Comparison of ENCODE assay signal across 9 mouse cellular contexts in genomic region chr13:21722993-21723836, GRCm38 (mm10). TPM values are rescaled to one million over a fixed set of nuclear protein-coding genes. Genes with fewer than 3 reads are reported as not detected.
A peak's percentile ranks its signal among the peaks of the same experiment; 100 is the strongest.
DNase-seq lines count a peak whose midpoint lies in the region; ATAC-seq lines count a peak whose summit lies in the region.
"Had no signal": no experiment of that assay in that cellular context is flagged by ENCODE, and none has a peak within 500 bp of the region (broad histone marks: within the 10 kb centered on the region; RNA-seq: fewer than 3 reads in every experiment).

No protein-coding gene starts in this region.

- H3K27ac ChIP-seq in forebrain, embryonic 11.5 days (ENCODE audit: low read depth, low read length), result peak overlapping the region; percentile 96
- H3K27ac ChIP-seq in liver, embryonic 16.5 days (ENCODE audit: low read length), result peak overlapping the region; percentile 96

- peaks cover 48% of the 10 kb centered on the region for H3K4me1 ChIP-seq in erythroblast, embryonic 14.5 days (ENCODE audit: control insufficient read depth)
- H3K4me1 ChIP-seq in forebrain, embryonic 11.5 days (replicated peaks; ENCODE audit: control insufficient read depth, insufficient read depth, low read length), result peaks cover 6% of the 10 kb centered on the region; the same call in 1 of the 2 replicates
- H3K4me1 ChIP-seq in liver, embryonic 16.5 days (ENCODE audit: control insufficient read depth, low read depth, low read length), result peaks cover 22% of the 10 kb centered on the region

- no peaks in the 10 kb centered on the region; the same call in 1 of the 2 replicates for H3K36me3 ChIP-seq in erythroblast, embryonic 14.5 days (ENCODE audit: control insufficient read depth)
- no peaks in the 10 kb centered on the region for H3K36me3 ChIP-seq in forebrain, embryonic 11.5 days (ENCODE audit: control insufficient read depth, insufficient read depth, low read length)
- no peaks in the 10 kb centered on the region for H3K36me3 ChIP-seq in liver, embryonic 16.5 days (ENCODE audit: control insufficient read depth, insufficient read depth)

- peak overlapping the region; percentile 46; the same call in 1 of the 2 replicates for H3K4me2 ChIP-seq in forebrain, embryonic 11.5 days (ENCODE audit: low read depth, low read length, severe bottlenecking)
- H3K4me2 ChIP-seq in liver, embryonic 16.5 days (ENCODE audit: low read depth, low read length), result peak overlapping the region; percentile 86

- H3K27me3 ChIP-seq in erythroblast, embryonic 14.5 days (ENCODE audit: control insufficient read depth), result no peaks in the 10 kb centered on the region
- no peaks in the 10 kb centered on the region for H3K27me3 ChIP-seq in forebrain, embryonic 11.5 days (ENCODE audit: control insufficient read depth, insufficient read depth, low read length)
- H3K27me3 ChIP-seq in liver, embryonic 16.5 days (ENCODE audit: control insufficient read depth, insufficient read depth, low read depth, low read length), result no peaks in the 10 kb centered on the region

- peak overlapping the region; percentile 69 for H3K4me3 ChIP-seq in erythroblast, embryonic 14.5 days (replicated peaks)
- H3K4me3 ChIP-seq in forebrain, embryonic 11.5 days (ENCODE audit: low read depth, low read length), result no peak overlapping the region
- peak overlapping the region; percentile 62 for H3K4me3 ChIP-seq in liver, embryonic 16.5 days (ENCODE audit: low read depth, low read length)

- H3K9me3 ChIP-seq in erythroblast, embryonic 14.5 days (ENCODE audit: control insufficient read depth, low read length), result no peaks in the 10 kb centered on the region
- no peaks in the 10 kb centered on the region for H3K9me3 ChIP-seq in forebrain, embryonic 11.5 days (ENCODE audit: control insufficient read depth, low read length)
- H3K9me3 ChIP-seq in liver, embryonic 16.5 days (replicated peaks; ENCODE audit: control insufficient read depth, low read length), result no peaks in the 10 kb centered on the region

- 37% methylated on average over 5 of the region's 5 CpGs for WGBS in forebrain, embryonic 11.5 days
- 38% methylated on average over 5 of the region's 5 CpGs for WGBS in liver, embryonic 16.5 days (ENCODE audit: insufficient replicate concordance)

- ATAC-seq in erythroblast, adult 5-6 weeks (replicated peaks; ENCODE audit: low FRiP score, poor library complexity, severe bottlenecking), result no peak
- ATAC-seq in forebrain, embryonic 11.5 days (replicated peaks; ENCODE audit: low FRiP score), result no peak
- ATAC-seq in liver, embryonic 16.5 days (ENCODE audit: low read depth), result no peak
- ATAC-seq: inflammation-experienced regulatory T-cells, adult 6 months had no signal

- peak overlapping the region; percentile 16; the same call in 1 of the 2 replicates for H3K9ac ChIP-seq in forebrain, embryonic 11.5 days (ENCODE audit: low read length)
- H3K9ac ChIP-seq in liver, embryonic 16.5 days (ENCODE audit: low read depth, low read length), result peak overlapping the region; percentile 73

- DNase-seq in 3134 (ENCODE audit: extremely low read depth, insufficient read length, low spot score), result peak; percentile 37
- DNase-seq in forebrain, embryonic 11.5 days (ENCODE audit: low spot score), result peak; percentile 65
- DNase-seq in testis, postnatal 10 days (ENCODE audit: low spot score), result no peak
- DNase-seq in right cerebral cortex, postnatal 4 days, result no peak
- no peak for DNase-seq in right cerebral cortex, adult 2 months (ENCODE audit: low spot score in 2 of 2)

RNA-seq across cellular contexts. Expression of gene Hist1h2bm, which starts 1.4 kb away (rescaled TPM):
- polyA plus RNA-seq in erythroblast, embryonic 14.5 days (2012), result 1.8 and 3.9 TPM in 2 replicates
- total RNA-seq in erythroblast, adult 5-6 weeks (2015; ENCODE audit: low replicate concordance), result 65.8 and 82.8 TPM in 2 replicates
- total RNA-seq in erythroblast, adult 5-6 weeks (2017; ENCODE audit: low replicate concordance), result 254 and 277 TPM in 2 replicates
- 5.0 and 5.7 TPM in 2 replicates for polyA plus RNA-seq in forebrain, embryonic 11.5 days (2014; fragmentation: Nextera tagmentation; extraction: Ambion mirVana)
- 5.9 and 9.8 TPM in 2 replicates for polyA plus RNA-seq in liver, embryonic 16.5 days (2015; fragmentation: Nextera tagmentation; extraction: Ambion mirVana)

RNA-seq across cellular contexts. Expression of gene Hist1h3h, which starts 5.8 kb away (rescaled TPM):
- polyA plus RNA-seq in erythroblast, embryonic 14.5 days (2012), result 27.8 and 67.4 TPM in 2 replicates
- 16.7 TPM in 1 of 2 replicates, not detected in the other for total RNA-seq in erythroblast, adult 5-6 weeks (2015; ENCODE audit: low replicate concordance)
- 69.1 and 159 TPM in 2 replicates for total RNA-seq in erythroblast, adult 5-6 weeks (2017; ENCODE audit: low replicate concordance)
- polyA plus RNA-seq in forebrain, embryonic 11.5 days (2014; fragmentation: Nextera tagmentation; extraction: Ambion mirVana), result 16.8 and 17.4 TPM in 2 replicates
- polyA plus RNA-seq in liver, embryonic 16.5 days (2015; fragmentation: Nextera tagmentation; extraction: Ambion mirVana), result 4.4 and 13.9 TPM in 2 replicates

RNA-seq across cellular contexts. Expression of gene Hist1h2ai, which starts 7.0 kb away (rescaled TPM):
- polyA plus RNA-seq in erythroblast, embryonic 14.5 days (2012), result 28.0 and 37.9 TPM in 2 replicates
- 6.1 TPM in 1 of 2 replicates, not detected in the other for total RNA-seq in erythroblast, adult 5-6 weeks (2015; ENCODE audit: low replicate concordance)
- total RNA-seq in erythroblast, adult 5-6 weeks (2017; ENCODE audit: low replicate concordance), result 1,027 and 1,342 TPM in 2 replicates
- polyA plus RNA-seq in forebrain, embryonic 11.5 days (2014; fragmentation: Nextera tagmentation; extraction: Ambion mirVana), result 23.9 and 25.3 TPM in 2 replicates
- polyA plus RNA-seq in liver, embryonic 16.5 days (2015; fragmentation: Nextera tagmentation; extraction: Ambion mirVana), result 18.6 and 20.0 TPM in 2 replicates

RNA-seq across cellular contexts. Expression of gene Hist1h2bl, which starts 7.3 kb away (rescaled TPM):
- polyA plus RNA-seq in erythroblast, embryonic 14.5 days (2012), result 2.0 and 7.9 TPM in 2 replicates
- total RNA-seq in erythroblast, adult 5-6 weeks (2015; ENCODE audit: low replicate concordance), result 91.5 and 110 TPM in 2 replicates
- 213 and 268 TPM in 2 replicates for total RNA-seq in erythroblast, adult 5-6 weeks (2017; ENCODE audit: low replicate concordance)
- 2.3 and 5.4 TPM in 2 replicates for polyA plus RNA-seq in forebrain, embryonic 11.5 days (2014; fragmentation: Nextera tagmentation; extraction: Ambion mirVana)
- 3.5 and 6.2 TPM in 2 replicates for polyA plus RNA-seq in liver, embryonic 16.5 days (2015; fragmentation: Nextera tagmentation; extraction: Ambion mirVana)
- polyA plus RNA-seq: inflammation-experienced regulatory T-cells, adult 6 months had no signal

RNA-seq across cellular contexts. Expression of gene Hist1h4j, which starts 11.6 kb away (rescaled TPM):
- polyA plus RNA-seq in erythroblast, embryonic 14.5 days (2012), result 1.3 and 2.7 TPM in 2 replicates
- not detected in 2 replicates for total RNA-seq in erythroblast, adult 5-6 weeks (2015; ENCODE audit: low replicate concordance)
- total RNA-seq in erythroblast, adult 5-6 weeks (2017; ENCODE audit: low replicate concordance), result 148 and 152 TPM in 2 replicates
- polyA plus RNA-seq in forebrain, embryonic 11.5 days (2014; fragmentation: Nextera tagmentation; extraction: Ambion mirVana), result 1.2 and 1.6 TPM in 2 replicates
- 0.99 and 1.0 TPM in 2 replicates for polyA plus RNA-seq in liver, embryonic 16.5 days (2015; fragmentation: Nextera tagmentation; extraction: Ambion mirVana)
- polyA plus RNA-seq: inflammation-experienced regulatory T-cells, adult 6 months had no signal

Comparison
In these comparisons a context has a peak if more than half of its experiments do, and no peak if none do; other contexts are left out.
1. DNase-seq: peak in 3134 (single experiment) and forebrain, embryonic 11.5 days (single experiment); none in testis, postnatal 10 days (single experiment), right cerebral cortex, postnatal 4 days (single experiment) and right cerebral cortex, adult 2 months (0 of 2).